Mouse (Mus musculus) lung, adult 2 months (tissue): ENCODE measurements around the gene Plscr3.

Experiments
- CTCF ChIP-seq: fragments of 200-500 bp; IDR thresholded peaks from 2 replicates; pipeline ENCODE4 v1.5.1; 2011; ENCODE audit warnings: mild to moderate bottlenecking, low read length, control low read depth; ENCODE audit not compliant: insufficient read depth
- POLR2A ChIP-seq: fragments of 200-500 bp; IDR thresholded peaks from 2 replicates; pipeline ENCODE4 v1.6.1; 2011; ENCODE audit warnings: low read depth, mild to moderate bottlenecking, control low read depth, low read length, borderline replicate concordance; ENCODE audit errors: extremely low read depth

DNA sequence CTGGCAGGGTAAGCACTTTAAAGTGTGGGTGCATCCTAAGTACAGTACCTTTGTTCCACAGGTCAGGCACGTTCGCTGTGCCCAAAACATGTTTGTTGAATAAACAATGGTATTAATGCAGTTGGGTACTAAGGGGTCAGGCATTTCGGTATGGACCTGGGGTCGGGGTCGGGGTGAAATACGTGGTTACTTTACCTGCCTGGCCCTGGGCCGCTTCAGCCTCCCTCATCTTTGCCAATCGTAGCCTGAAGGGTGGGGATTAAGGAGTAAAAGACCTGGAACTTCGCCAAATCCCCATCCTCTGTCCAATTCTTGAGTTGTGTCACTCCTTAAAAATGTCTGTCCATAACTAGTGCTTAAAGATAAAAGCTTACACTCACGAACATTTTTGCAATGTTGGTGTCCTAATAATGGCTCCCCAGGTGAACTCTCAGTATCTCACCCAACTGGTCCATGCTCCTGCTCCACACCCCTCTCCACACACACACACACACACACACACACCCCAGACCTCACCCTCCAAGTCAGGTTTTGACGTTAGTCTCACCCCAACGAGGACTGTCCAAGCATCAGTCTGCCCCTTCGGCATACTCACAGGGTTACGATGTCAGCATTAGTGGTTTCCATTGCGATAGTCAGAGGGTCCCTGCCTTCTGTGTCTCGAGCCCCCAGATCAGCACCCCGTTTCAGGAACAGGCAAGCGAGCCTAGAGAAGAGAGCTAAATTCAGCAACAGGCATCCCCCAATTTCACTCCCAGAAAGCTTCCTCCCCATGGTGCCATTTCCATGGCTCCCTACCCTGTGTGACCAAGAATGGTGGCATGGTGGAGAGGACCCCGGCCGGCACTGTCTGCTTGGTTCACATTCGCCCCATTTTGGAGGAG lies 35.9 kb downstream of the Plscr3 start:
- TF ChIP-seq POLR2A (no peak), CTCF (no peak)
